Mouse (Mus musculus): ENCODE data around the gene Fuk. TPM values are rescaled to one million over a fixed set of nuclear protein-coding genes. Genes with fewer than 3 reads are reported as not detected.
"Not testable (repeated sequence)": the region's sequence is repeated elsewhere in the genome, so short reads cannot be mapped to it uniquely, and the experiment has no call there.

Gene Fuk
- total RNA-seq, 2 experiments from 2014 or later = 16.9 to 18.1 TPM

DNA sequence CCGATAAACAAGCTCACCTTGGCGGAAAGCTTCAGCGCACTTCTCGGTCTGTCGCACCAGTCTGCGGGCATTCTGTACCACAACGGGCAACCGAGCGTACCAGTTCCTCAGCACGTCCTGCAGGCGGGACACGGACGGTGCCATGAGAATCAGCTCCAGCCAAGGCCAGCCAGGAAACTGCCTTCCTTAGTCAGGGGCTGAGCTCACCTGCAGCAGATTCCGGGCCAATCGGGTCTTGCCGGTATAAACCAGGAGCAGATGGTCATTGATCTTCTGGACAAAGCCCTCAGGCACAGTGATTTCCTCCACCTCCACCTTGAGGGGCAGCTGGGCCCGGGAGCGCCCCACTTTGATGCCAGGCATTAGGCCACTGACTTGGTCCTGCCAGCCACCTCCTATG, 18.5 kb downstream of the Fuk start:
- DNase-seq (ENCODE audit: low spot score in 2 of 2) = no peak

DNA sequence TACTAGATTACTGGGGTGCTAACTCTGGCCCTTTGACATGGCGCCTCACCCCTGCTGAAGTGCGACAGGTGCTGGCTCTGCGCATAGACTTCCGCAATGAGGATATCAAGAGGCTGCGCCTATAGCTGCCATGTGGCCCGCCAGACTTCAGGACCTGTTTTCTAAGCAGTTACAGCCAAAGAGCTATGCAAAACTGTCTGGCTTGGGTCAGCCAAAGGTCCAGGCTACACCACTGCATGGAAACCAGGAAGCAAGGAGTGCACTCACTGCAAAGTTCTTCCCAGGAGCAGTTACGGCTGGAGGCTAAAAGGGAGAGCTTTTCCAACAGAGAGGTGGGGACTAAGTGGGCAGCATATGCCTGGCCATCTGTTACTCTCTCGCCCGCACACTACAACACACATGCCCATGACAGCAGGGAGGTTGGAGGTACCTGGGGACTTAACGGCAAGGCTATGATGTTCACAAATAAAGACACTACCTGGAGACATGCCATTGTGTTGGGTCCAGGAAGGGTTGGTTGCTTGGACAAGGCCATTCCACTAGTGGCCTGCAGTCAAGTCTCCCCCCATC, 20.5 kb downstream of the Fuk start:
- DNase-seq (ENCODE audit: low spot score in 2 of 2) = no peak

DNA sequence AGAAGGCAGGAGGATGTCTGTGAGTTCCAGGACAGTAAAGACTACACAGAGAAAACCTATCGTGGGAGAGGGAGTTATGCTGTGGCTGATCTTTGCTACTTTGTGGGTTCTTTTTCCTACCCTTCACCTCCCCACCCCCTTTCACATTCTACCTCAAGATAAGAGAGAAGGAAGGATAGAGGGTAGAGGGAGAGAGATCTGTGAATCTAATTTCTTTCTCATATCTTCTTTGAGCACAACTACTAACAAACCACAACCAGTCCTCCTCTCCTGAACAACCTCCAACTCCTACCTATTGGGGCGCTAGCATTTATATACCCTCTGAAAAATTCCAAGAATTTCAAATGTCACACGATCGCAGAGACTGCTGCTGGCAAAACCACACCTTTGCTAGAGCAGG, 24.4 kb downstream of the Fuk start:
- no peak for DNase-seq (ENCODE audit: low spot score in 2 of 2)

DNA sequence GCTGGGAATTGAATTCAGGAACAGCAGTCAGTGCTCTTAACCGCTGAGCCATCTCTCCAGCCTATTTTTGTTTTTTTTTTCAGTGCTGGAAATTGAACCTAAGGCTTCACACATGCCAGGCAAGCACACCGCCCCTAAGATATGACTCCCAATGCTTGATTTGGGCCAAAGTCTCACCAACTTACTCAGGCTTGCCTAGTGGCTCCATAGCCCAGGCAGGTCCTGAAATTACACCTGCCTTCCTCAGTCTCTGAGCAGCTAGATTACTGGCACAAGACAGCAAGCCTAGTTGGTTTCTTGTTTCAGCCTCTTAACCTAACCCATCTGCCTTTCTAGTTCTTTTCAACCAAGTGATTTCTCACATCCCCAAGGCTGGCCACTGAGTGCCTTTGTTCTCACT, 31.8 kb downstream of the Fuk start:
- DNase-seq (ENCODE audit: low spot score in 2 of 2) = no peak

- DNase-seq (ENCODE audit: low spot score in 2 of 2) = not testable (repeated sequence)
Observed at GRCm38 (mm10) chr8:110861347-110862025, 40.8 kb downstream of the Fuk start.

DNA sequence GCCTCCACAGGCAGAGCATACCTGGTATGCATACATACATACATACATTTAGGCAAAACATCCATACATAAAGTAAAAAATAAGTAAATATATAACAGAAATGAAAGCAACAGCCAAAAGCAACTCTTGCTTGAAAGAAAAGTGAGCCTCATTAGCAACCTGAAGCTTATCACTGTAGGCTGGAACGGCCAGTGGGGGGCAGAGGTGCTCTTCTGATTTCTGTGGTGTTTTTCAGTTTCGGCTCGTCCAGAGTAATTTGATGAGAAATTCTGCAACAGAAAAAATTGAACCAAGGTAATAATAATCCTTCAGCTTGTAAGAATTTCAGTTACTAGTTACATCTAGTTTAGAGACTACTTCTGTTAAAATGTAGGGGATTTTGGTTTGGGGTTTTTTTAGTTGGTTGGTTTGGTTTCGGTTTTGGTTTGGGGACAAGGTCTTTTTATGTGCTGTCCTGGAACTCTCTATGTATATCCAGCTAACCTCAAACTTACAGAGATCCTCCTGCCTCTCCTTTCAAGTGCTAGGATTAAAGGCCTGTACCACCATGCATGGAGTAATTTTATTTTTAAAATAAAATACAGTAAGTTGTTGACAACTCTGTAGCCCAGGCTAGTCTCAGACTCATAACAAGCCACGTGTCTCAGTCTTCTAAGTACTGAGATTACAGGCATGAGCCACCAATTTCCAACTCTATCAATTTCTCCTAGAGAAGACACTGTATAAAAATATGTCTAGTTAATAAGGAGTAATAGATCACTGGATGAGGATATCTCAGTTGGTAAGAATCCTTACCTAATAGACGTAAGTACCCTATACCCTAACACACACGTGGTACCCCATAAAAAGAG, 42.4 kb downstream of the Fuk start:
- no peak for DNase-seq (ENCODE audit: low spot score in 2 of 2)

DNA sequence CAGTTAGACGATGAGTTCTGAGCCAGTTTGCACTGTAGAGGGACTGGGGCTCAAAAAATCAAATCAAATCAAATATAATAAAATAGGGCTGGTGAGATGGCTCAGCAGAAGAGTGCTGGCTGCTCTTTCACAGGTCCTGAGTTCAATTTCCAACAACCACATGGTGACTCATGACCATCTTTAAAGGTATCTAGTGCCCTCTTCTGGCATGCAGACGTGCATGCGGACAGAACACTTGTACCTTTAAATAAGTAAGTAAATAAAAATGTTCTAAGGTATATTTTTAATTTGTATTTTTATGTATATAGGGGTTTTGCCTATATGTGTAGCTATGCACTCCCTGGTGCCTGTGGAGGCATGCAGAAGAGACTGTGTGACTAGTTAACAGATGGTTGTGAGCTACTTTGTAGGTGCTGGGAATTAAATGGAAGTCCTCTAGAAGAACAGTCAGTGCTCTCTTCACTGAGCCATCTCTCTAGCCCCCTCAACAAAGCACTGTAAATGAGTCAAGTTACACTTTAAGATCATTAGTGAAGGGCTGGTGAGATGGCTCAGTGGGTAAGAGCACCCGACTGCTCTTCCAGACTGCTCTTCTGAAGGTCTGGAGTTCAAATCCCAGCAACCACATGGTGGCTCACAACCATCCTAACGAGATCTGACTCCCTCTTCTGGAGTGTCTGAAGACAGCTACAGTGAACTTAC, 45.4 kb downstream of the Fuk start:
- no peak for DNase-seq (ENCODE audit: low spot score in 2 of 2)

DNA sequence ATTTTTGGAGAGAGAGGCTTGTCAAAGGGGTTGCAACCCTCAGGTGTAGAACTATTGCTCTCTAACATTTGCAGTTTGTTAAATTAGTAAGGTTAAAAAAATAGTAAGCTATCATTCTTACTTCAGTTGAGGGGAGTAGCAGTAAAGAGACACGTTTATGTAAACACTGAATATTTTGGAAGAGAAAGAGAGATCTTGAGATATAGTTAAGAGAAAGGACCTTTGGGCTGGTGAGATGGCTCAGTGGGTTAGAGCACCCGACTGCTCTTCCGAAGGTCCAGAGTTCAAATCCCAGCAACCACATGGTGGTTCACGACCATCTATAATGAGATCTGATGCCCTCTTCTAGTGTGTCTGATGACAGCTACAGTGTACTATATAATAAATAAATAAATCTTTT, 46.2 kb downstream of the Fuk start:
- not testable (repeated sequence) for DNase-seq (ENCODE audit: low spot score in 2 of 2)

GRCm38 (mm10) chr8:110851186-110851585, 51.1 kb downstream of the Fuk start:
- no peak for DNase-seq (ENCODE audit: low spot score in 2 of 2)

DNA sequence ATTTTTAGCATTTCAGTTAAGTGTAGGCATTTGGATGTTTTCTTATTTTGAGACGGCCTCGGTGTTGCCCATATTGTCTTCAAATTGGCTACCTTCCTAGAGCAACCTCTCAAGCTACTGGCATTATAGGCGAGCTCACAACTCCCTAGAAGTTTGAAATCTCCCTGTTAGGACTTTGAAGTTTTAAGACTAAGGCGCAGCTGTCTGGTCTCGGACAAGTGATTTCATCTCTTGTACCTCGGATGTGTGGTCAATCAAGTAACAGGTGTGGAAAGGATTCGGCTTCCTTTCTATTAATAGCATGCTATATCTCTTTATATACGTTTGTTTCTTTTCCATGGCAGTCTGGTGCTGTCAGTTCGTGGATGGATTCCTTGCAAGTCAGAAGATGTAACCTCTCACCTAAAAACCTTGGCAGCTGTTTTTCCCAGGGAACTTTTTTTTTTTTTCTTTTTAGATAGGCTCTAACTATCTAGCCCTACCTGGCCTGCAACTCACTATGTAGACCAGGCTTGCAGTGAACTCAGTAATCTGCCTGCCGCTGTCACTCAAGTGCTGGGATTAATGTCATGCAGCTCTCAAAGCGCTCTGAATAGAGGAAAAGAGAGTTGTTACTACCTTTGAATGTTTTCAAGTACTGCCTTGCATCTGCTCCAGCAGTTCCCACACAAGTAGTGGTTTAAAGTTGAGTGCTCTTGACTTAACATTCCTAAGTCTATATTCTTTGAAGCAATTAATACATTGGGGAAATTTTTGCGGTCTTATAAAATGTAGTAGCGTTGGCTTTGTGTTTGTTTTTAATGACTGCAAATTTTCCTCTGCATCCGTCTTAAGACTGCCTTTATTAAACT, 54.4 kb downstream of the Fuk start:
- no peak for DNase-seq (ENCODE audit: low spot score in 2 of 2)

DNA sequence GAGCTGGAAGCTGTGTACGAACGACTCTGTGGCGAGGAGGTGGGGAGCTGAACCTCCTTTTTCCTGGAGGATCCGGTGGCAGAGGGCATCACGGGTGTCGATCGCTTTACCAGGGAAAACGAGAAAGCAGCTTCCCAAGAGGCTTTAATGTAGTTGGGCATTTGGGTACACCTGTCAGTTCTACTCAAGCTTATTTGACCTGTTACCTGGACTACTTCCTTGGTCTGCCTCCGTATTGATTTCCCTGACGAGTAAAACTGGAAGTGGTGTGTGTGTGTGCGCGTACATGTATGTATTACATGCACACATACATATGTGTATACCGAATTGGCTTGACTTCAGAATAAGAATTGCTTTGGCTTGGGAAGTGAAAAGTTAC, 55.1 kb downstream of the Fuk start:
- DNase-seq (ENCODE audit: low spot score in 2 of 2) = no peak

DNA sequence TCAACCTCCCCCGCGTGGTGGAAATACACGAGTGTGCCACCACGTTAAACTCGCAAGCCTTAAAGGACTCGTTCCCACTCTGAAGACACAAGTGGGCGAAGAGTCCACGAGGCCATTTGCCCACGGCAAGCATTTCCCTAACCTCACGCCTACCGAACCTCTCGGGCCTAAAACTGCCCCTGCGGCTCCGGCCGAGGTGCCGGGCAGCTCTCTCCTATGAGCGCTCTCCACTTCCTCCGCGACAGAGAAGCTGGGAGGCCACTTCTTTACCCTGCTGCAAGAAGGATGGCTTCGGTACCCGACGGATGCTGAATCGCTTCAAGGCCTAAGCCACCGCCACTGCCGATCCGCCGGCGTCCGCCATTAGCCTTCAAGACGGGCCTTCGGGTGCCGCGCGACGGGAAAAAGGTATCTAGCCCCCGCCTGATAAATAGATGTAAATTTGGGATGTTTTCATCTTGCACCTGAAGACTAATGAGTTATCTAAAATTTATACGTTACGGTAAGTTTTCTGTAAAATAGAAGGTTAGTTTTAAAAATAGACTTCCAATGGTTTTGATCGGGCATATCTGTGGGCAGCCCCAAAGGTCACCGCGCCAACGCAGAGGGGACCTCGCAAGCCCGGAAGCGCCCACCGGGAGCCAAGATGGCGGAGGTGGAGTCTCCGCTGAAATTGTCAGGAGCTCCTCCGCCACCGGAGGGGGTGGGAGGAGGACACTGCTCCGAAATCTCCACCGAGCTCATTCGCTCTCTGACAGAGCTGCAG, 55.7 kb downstream of the Fuk start, which contains the start of the genes Cog4 and Sf3b3:
TSS of gene Cog4 (plus strand) at position 196 of the 766 bp plus-strand sequence.
TSS of gene Sf3b3 (minus strand) at position 383 of the 766 bp plus-strand sequence.
- peak; percentile 88 to 90 for DNase-seq (ENCODE audit: low spot score in 2 of 2)

DNA sequence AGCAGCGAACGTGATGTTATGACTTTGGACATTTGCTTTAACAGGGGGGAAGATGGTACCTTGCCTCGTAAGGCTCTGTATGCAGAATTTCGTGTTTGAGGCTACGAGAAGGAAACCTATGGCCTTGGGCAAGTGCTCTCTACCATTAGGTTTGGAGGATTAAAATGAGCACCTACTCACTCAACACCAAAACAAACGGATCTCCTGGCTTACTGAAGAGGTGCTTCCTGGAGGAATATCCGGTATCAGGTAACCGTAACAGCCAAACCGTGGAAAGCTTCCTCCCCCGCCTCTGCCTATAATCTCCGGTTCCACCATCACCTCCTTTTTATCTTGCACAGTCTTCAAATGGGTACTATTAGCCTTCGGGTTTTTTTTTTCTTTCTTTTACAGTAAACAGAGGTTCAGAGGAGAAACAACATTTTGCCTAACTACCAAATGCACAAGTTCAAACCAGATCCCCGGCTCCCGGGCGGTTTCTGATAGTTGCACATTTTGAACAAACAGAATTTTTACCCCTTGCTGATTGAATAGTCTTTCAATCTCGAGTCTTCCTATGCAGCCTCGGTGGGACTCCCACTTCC, 56.4 kb downstream of the Fuk start:
- no peak for DNase-seq (ENCODE audit: low spot score in 2 of 2)

GRCm38 (mm10) chr8:110844941-110845340, 57.3 kb downstream of the Fuk start:
- DNase-seq (ENCODE audit: low spot score in 2 of 2) = no peak

GRCm38 (mm10) chr8:110843207-110843606, 59.1 kb downstream of the Fuk start:
- DNase-seq (ENCODE audit: low spot score in 2 of 2) = no peak

DNA sequence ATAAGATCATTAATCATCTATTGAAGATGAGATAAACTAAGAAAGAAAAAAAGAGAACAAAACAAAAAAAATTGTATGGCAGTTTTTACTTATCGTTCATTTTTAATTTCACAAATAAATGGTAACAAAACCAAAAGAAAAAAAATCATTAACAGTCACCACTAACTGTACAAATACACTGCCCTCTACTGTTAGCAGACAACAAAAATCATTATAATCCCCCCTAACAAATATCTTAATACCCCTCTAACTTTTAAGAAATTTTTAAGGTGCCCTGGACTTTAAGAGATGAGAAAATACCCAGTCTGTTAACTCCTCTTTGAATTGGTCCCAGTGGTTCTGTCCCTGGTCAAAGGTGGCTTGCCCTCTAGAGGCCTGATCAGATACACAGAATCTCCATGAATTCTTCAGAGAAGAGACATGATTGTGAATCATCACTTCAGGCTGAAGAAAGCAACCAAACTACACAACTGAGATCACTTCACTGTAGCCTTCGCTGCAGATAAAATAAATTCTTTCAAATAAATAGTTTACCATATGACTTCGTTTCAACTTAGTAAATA, 60.2 kb downstream of the Fuk start:
- DNase-seq (ENCODE audit: low spot score in 2 of 2) = no peak
